Mouse (Mus musculus) lung, postnatal 0 days (tissue): ENCODE measurements at regions not wholly inside any gene's neighbourhood (a gene's known extent, or its start where the extent isn't known, plus 50 kb on each side); places are given as distances from the start of the nearest gene placed in this dataset.

ENCODE experiments used
- ATAC-seq: fragments of 200-750 bp; cut with Nextera tagmentation; 2 replicates; pipeline ENCODE4 v1.8.0; 2017; ENCODE audit warnings: moderate library complexity
- DNase-seq: peaks from one replicate; pipeline ENCODE4 v3.0.0-alpha.2; 2016; ENCODE audit warnings: low spot score
- H3K27ac ChIP-seq: fragments of 300-500 bp; sonication (generic); 2 replicates; pipeline ENCODE4 v1.5.1; 2014; ENCODE audit warnings: antibody characterized with exemption, mild to moderate bottlenecking, low read length, mixed read lengths
- H3K27me3 ChIP-seq: fragments of 300-500 bp; sonication (generic); replicated peaks from 2 replicates; pipeline ENCODE4 v1.6.1; 2014; ENCODE audit warnings: low read length, mixed read lengths; ENCODE audit not compliant: insufficient read depth
- H3K36me3 ChIP-seq: fragments of 300-500 bp; sonication (generic); 2 replicates; pipeline ENCODE4 v1.6.1; 2014; ENCODE audit warnings: low read length, mixed read lengths; ENCODE audit not compliant: insufficient read depth
- H3K4me1 ChIP-seq: fragments of 300-500 bp; sonication (generic); 2 replicates; pipeline ENCODE4 v1.6.1; 2014; ENCODE audit warnings: antibody characterized with exemption, low read depth, low read length, mixed read lengths; ENCODE audit not compliant: insufficient read depth
- H3K4me2 ChIP-seq: fragments of 300-500 bp; sonication (generic); replicated peaks from 2 replicates; pipeline ENCODE4 v1.6.1; 2014; ENCODE audit warnings: low read depth, mild to moderate bottlenecking, low read length, moderate library complexity, mixed read lengths
- H3K4me3 ChIP-seq: fragments of 300-500 bp; sonication (generic); 2 replicates; pipeline ENCODE4 v1.5.1; 2014; ENCODE audit warnings: low read depth, low read length
- H3K9ac ChIP-seq: fragments of 300-500 bp; sonication (generic); replicated peaks from 2 replicates; pipeline ENCODE4 v1.6.1; 2014; ENCODE audit warnings: low read depth, mild to moderate bottlenecking
- H3K9me3 ChIP-seq: fragments of 300-500 bp; sonication (generic); 2 replicates; pipeline ENCODE4 v1.6.1; 2016; ENCODE audit warnings: low read length, mixed read lengths
- CTCF ChIP-seq: IDR thresholded peaks from 2 replicates; pipeline ENCODE4 v1.5.1; 2016; ENCODE audit warnings: antibody characterized with exemption, mild to moderate bottlenecking
- EP300 ChIP-seq: IDR thresholded peaks from 2 replicates; pipeline ENCODE4 v1.6.1; 2016; ENCODE audit warnings: antibody characterized with exemption, mild to moderate bottlenecking, control low read depth
- WGBS: fragments of 180-500 bp; shearing (Covaris S2); extraction: QIAGEN DNeasy Blood & Tissue Kit; methylation state at CpG from one replicate; pipeline ENCODE4 v1.1.7; 2014; 5-methylcytosine and 5-hydroxymethylcytosine counted together

DNA sequence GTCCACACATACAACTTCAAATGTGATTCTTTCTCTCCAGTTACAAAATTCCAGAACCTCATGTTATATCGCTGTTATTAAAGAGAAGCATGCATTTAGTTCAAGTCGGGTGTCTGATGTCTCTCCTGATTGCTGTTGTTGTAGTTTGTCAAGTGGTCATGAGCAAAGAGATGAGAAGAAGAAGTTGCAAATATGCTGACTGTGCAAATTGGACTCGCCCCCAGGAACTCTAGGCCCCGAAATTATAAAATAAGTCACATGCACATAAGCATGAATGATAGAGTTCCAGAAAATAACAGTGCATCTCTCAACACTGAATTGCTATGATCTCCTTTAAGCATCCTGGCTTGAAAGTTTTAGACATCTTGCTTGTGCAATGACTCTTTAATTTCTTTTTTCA lies 53.3 kb downstream of the Kif2b start:
- DNase-seq (no peak), ATAC-seq (no peak)
- H3K9ac ChIP-seq: no peak overlapping the region
- no peaks in the 10 kb centered on the region for H3K4me1 ChIP-seq
- no peak overlapping the region for H3K4me2 ChIP-seq
- H3K9me3 ChIP-seq: no peaks in the 10 kb centered on the region
- WGBS: 70% methylated on average over 4 of the region's 4 CpGs
- no peak for TF ChIP-seq CTCF
- no peak for TF ChIP-seq EP300
- H3K27ac ChIP-seq: no peak overlapping the region
- no peaks in the 10 kb centered on the region for H3K27me3 ChIP-seq
- H3K36me3 ChIP-seq: no peaks in the 10 kb centered on the region
- no peak overlapping the region for H3K4me3 ChIP-seq

DNA sequence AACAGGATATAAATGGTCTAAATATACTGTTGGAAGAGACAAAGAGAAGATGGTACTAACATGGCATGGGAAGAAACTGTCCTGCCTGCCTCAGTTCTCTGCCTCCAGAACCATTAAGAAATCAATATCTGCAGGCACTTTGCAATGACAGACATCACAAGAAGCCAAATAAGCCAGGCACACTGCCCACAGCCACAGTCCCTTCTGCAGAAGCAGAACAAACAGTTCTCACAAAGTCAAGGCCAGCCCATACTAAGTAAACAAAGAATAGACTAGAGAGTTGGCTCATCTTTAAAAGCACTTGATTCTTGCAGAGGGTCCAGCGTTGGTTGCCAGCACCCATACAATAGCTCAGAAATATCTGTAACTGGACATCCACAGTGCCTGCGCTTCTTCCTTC lies 98.1 kb downstream of the Kif2b start:
- no peak overlapping the region for H3K27ac ChIP-seq
- H3K27me3 ChIP-seq: no peaks in the 10 kb centered on the region
- H3K4me3 ChIP-seq: no peak overlapping the region
- no peak for ATAC-seq
- no peak for DNase-seq
- WGBS: 74% methylated on average over 2 of the region's 2 CpGs
- TF ChIP-seq EP300 (no peak), CTCF (no peak)
- H3K4me1 ChIP-seq: no peaks in the 10 kb centered on the region
- no peak overlapping the region for H3K4me2 ChIP-seq
- H3K36me3 ChIP-seq: no peaks in the 10 kb centered on the region
- H3K9me3 ChIP-seq: no peaks in the 10 kb centered on the region
- no peak overlapping the region for H3K9ac ChIP-seq

DNA sequence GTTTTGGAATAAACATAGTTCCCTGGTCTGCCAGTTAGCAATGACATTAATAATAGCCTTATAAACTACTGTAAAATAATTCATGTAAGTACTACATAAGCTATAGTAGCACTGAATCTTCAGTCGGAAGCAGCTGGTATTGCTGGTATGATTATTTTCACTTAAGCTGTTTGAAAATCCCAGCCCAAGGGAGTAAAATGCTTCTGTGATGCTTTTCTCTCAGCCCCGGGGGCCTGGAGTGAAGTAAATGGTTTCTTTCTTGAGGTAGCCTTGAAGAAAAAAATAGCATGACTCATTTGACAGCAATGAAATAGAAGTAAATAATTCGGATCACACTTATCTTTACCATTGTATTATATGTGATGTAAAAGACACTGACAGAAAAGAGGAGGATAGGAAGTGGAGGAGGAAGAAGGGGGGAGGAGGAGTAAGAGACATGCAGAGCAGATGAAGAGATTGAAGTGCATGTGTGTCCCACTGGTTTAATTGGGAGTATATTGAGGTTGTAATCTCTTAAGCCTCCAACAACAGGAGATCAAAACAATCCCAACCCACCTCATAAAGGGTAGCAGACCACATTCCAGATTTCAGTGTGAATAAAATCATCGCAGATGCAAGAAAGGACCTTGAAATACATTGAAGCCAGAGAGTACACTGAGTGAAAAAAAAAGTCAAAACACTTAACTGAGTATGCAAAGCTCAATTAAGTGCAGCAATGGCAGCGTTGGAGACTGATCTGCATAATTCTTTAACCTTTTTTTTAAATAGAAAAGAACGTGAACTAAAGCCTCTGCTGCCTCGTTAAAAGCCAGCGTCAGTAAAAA lies 113.6 kb downstream of the Kif2b start:
- ATAC-seq (no peak), DNase-seq (no peak)
- no peaks in the 10 kb centered on the region for H3K36me3 ChIP-seq
- H3K4me1 ChIP-seq: no peaks in the 10 kb centered on the region
- TF ChIP-seq CTCF (no peak), EP300 (no peak)
- H3K9ac ChIP-seq: no peak overlapping the region
- no peak overlapping the region for H3K4me3 ChIP-seq
- H3K27ac ChIP-seq: no peak overlapping the region
- H3K9me3 ChIP-seq: no peaks in the 10 kb centered on the region
- no peaks in the 10 kb centered on the region for H3K27me3 ChIP-seq
- 62% methylated on average over 8 of the region's 8 CpGs for WGBS
- no peak overlapping the region for H3K4me2 ChIP-seq

DNA sequence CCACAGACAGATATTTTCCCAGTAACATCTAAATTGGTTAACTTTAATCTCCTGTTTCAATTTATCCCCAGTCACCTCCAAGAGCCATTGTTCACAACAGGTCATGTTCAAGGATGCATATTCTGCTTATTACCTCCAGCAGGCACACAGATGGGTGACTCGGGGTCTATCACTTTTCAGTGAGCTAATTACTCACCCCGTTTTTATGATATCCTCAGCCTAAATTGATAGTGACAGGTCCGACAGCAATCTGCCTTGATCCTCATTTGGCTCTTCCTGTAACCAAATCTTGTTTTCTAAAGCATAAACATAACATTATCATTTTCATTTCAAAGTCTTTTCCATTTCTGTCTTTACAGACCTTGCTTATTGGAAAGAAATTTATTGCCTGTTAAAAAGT lies 115.4 kb downstream of the Kif2b start:
- TF ChIP-seq EP300: no peak
- TF ChIP-seq CTCF: no peak
- no peak for ATAC-seq
- H3K4me1 ChIP-seq: no peaks in the 10 kb centered on the region
- H3K4me3 ChIP-seq: no peak overlapping the region
- H3K27me3 ChIP-seq: no peaks in the 10 kb centered on the region
- WGBS: 37% methylated on average over 3 of the region's 3 CpGs
- DNase-seq: no peak
- H3K27ac ChIP-seq: no peak overlapping the region
- no peaks in the 10 kb centered on the region for H3K9me3 ChIP-seq
- H3K4me2 ChIP-seq: no peak overlapping the region
- no peaks in the 10 kb centered on the region for H3K36me3 ChIP-seq
- no peak overlapping the region for H3K9ac ChIP-seq

DNA sequence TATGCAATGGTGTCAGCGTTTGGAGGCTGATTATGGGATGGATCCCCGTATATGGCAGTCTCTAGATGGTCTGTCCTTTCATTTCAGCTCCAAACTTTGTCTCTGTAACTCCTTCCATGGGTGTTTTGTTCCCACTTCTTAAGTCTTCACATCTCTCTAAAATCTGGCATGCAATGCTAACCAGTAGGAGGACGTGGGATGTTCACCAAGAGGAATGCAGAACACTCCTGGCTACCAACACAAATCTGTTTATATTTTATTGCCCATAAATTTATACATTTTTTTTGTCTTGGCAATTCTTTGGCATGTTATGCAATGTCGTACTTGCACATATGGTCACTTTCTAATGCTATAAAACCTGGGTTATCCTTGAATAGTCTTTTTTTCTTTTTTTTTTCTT lies 135.0 kb downstream of the Kif2b start:
- Histone ChIP-seq H3K9ac (no peak overlapping the region), H3K4me1 (no peaks in the 10 kb centered on the region), H3K27me3 (no peaks in the 10 kb centered on the region), H3K4me3 (no peak overlapping the region), H3K27ac (no peak overlapping the region), H3K9me3 (no peaks in the 10 kb centered on the region), H3K36me3 (no peaks in the 10 kb centered on the region), H3K4me2 (no peak overlapping the region)
- ATAC-seq: no peak
- no peak for DNase-seq
- WGBS: 73% methylated on average over 4 of the region's 4 CpGs
- no peak for TF ChIP-seq EP300
- no peak for TF ChIP-seq CTCF

DNA sequence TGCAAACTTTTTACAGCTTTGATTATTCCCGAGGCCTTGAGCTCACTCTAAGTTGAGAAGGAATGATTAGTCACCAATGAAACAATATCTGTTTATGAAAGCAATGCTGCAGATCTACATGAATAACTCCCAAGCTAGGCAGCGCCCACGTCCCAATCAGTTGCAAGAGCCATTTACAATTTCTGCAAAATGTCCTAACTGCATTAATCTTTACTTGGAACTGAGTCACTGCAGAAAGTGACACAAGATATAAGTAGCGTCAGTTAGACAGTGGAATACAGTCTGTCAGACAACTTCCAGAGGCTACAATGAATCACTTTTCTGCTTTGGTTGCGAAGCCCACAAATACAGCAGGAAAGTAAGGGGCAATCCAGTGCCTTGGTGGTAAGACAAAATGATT lies 145.2 kb downstream of the Kif2b start:
- Histone ChIP-seq H3K4me2 (no peak overlapping the region), H3K27ac (no peak overlapping the region), H3K36me3 (no peaks in the 10 kb centered on the region), H3K9ac (no peak overlapping the region), H3K9me3 (no peaks in the 10 kb centered on the region), H3K4me1 (no peaks in the 10 kb centered on the region), H3K4me3 (no peak overlapping the region), H3K27me3 (no peaks in the 10 kb centered on the region)
- WGBS: 71% methylated on average over 5 of the region's 5 CpGs
- no peak for TF ChIP-seq CTCF
- ATAC-seq (no peak), DNase-seq (no peak)

DNA sequence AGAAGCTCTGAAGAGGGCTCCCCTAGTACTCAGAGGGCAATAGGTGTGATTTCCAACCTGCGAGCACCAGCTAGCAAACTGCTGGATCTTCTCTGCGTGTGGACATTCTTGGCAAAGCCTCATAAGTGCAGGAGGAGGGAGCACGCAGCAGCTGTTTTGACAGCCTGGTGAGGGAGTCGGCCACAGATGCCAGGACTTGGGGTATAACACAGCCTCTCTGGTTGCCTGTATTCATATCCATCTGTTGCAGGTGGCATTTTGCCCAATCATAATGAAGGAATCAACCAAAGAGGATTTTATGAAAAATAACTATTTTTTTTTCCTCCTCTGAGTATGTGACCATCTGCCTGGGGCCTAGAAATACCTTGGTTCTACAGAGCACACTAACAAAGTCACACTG lies 150.6 kb downstream of the Kif2b start:
- H3K9ac ChIP-seq: no peak overlapping the region
- ATAC-seq (no peak), DNase-seq (no peak)
- 63% methylated on average over 4 of the region's 4 CpGs for WGBS
- no peaks in the 10 kb centered on the region for H3K9me3 ChIP-seq
- H3K27me3 ChIP-seq: no peaks in the 10 kb centered on the region
- TF ChIP-seq EP300 (no peak), CTCF (no peak)
- no peak overlapping the region for H3K4me2 ChIP-seq
- no peaks in the 10 kb centered on the region for H3K4me1 ChIP-seq
- H3K36me3 ChIP-seq: no peaks in the 10 kb centered on the region
- H3K27ac ChIP-seq: no peak overlapping the region
- no peak overlapping the region for H3K4me3 ChIP-seq
